Mouse (Mus musculus) retina, postnatal 7 days (tissue): ENCODE data around the gene Rnase4.
"Not testable (repeated sequence)": the region's sequence is repeated elsewhere in the genome, so short reads cannot be mapped to it uniquely, and the experiment has no call there.

Source experiments
- DNase-seq: peaks from one replicate; pipeline ENCODE4 v3.0.0-alpha.2; 2012; ENCODE audit warnings: low read depth, low spot score

Rnase4 gene

GRCm38 (mm10) chr14:51088166-51088969 lies 2.5 kb upstream of the Rnase4 start:
- no peak for DNase-seq

- DNase-seq = peak; percentile 95
Measured at GRCm38 (mm10) chr14:51088970-51089673, 1.8 kb upstream of the Rnase4 start.

GRCm38 (mm10) chr14:51089674-51090076 lies 1.2 kb upstream of the Rnase4 start:
- DNase-seq = no peak

GRCm38 (mm10) chr14:51090077-51090781 lies 648 bp upstream of the Rnase4 start:
- DNase-seq = no peak

- no peak for DNase-seq
Measured at GRCm38 (mm10) chr14:51092073-51092620, 1.3 kb downstream of the Rnase4 start.

GRCm38 (mm10) chr14:51093496-51093895 lies 2.6 kb downstream of the Rnase4 start:
- no peak for DNase-seq

GRCm38 (mm10) chr14:51094096-51094875 lies 3.4 kb downstream of the Rnase4 start:
- no peak for DNase-seq

GRCm38 (mm10) chr14:51094921-51095320 lies 4.0 kb downstream of the Rnase4 start:
- no peak for DNase-seq

- no peak for DNase-seq
Measured at GRCm38 (mm10) chr14:51095736-51096524, 5.1 kb downstream of the Rnase4 start.

GRCm38 (mm10) chr14:51098300-51098699 lies 7.4 kb downstream of the Rnase4 start:
- not testable (repeated sequence) for DNase-seq

GRCm38 (mm10) chr14:51098921-51099320 lies 8.0 kb downstream of the Rnase4 start:
- no peak for DNase-seq

GRCm38 (mm10) chr14:51101284-51101683 lies 10.4 kb downstream of the Rnase4 start:
- DNase-seq = no peak

- DNase-seq = no peak
Measured at GRCm38 (mm10) chr14:51103217-51103616, 12.3 kb downstream of the Rnase4 start.

- DNase-seq = no peak
Measured at GRCm38 (mm10) chr14:51104366-51104765, 13.5 kb downstream of the Rnase4 start.

GRCm38 (mm10) chr14:51106449-51106967 lies 15.6 kb downstream of the Rnase4 start:
- no peak for DNase-seq

GRCm38 (mm10) chr14:51111966-51112365 lies 21.1 kb downstream of the Rnase4 start:
- DNase-seq = no peak

GRCm38 (mm10) chr14:51113476-51113875 lies 22.6 kb downstream of the Rnase4 start:
- no peak for DNase-seq

GRCm38 (mm10) chr14:51113916-51114560 lies 23.2 kb downstream of the Rnase4 start, which contains the start of gene Eddm3b:
Eddm3b (plus strand) TSS chr14:51114426.
- no peak for DNase-seq

- no peak for DNase-seq
Measured at GRCm38 (mm10) chr14:51125684-51126083, 34.8 kb downstream of the Rnase4 start.
